Mouse (Mus musculus): ENCODE results near the gene Rasgef1b. TPM values are rescaled to one million over a fixed set of nuclear protein-coding genes. Genes with fewer than 3 reads are reported as not detected.

The Rasgef1b gene
- polyA plus RNA-seq, 1 experiment, result 0.26 TPM

GRCm38 (mm10) chr5:99506109-99506508 lies 222.8 kb downstream of the Rasgef1b start:
- Histone ChIP-seq H3K36me3 (ENCODE audit: control insufficient read depth, insufficient read depth) (no peaks in the 10 kb centered on the region), H3ac (ENCODE audit: control insufficient read depth, insufficient read length) (no peak overlapping the region), H3K27me3 (ENCODE audit: control insufficient read depth, insufficient read depth, insufficient read length) (no peaks in the 10 kb centered on the region), H3K4me2 (ENCODE audit: low read depth) (peak overlapping the region; percentile 21), H3K4me3 (no peak overlapping the region), H3K79me2 (ENCODE audit: control insufficient read depth, insufficient read depth) (no peaks in the 10 kb centered on the region)
- TF ChIP-seq MYOG (IDR thresholded peaks at IDR 0.05; ENCODE audit: control insufficient read depth in 1 of 3, insufficient read depth in 1 of 3, insufficient read length in 2 of 3, low read depth in 2 of 3) (no peak), MAX (IDR thresholded peaks at IDR 0.05; ENCODE audit: low read depth) (no peak)

- Histone ChIP-seq H3K36me3 (ENCODE audit: control insufficient read depth, insufficient read depth) (no peaks in the 10 kb centered on the region), H3K4me3 (no peak overlapping the region), H3K27me3 (ENCODE audit: control insufficient read depth, insufficient read depth, insufficient read length) (no peaks in the 10 kb centered on the region), H3K4me2 (ENCODE audit: low read depth) (no peak overlapping the region), H3ac (ENCODE audit: control insufficient read depth, insufficient read length) (no peak overlapping the region), H3K79me2 (ENCODE audit: control insufficient read depth, insufficient read depth) (no peaks in the 10 kb centered on the region)
- TF ChIP-seq MYOD1 (IDR thresholded peaks at IDR 0.05; ENCODE audit: control insufficient read depth in 1 of 3, insufficient read length in 2 of 3, low read depth in 2 of 3) (peak in 1 of 3 experiments; percentile 14), TCF3 (IDR thresholded peaks at IDR 0.05; ENCODE audit: insufficient read length, low read depth) (no peak)
Measured at GRCm38 (mm10) chr5:99504349-99504830, 224.5 kb downstream of the Rasgef1b start.

GRCm38 (mm10) chr5:99502681-99503080 lies 226.2 kb downstream of the Rasgef1b start:
- Histone ChIP-seq H3K4me2 (ENCODE audit: low read depth) (no peak overlapping the region), H3K4me3 (no peak overlapping the region), H3ac (ENCODE audit: control insufficient read depth, insufficient read length) (no peak overlapping the region), H3K36me3 (ENCODE audit: control insufficient read depth, insufficient read depth) (no peaks in the 10 kb centered on the region), H3K79me2 (ENCODE audit: control insufficient read depth, insufficient read depth) (no peaks in the 10 kb centered on the region), H3K27me3 (ENCODE audit: control insufficient read depth, insufficient read depth, insufficient read length) (no peaks in the 10 kb centered on the region)
- TF ChIP-seq SRF (IDR thresholded peaks at IDR 0.05; ENCODE audit: control insufficient read depth, insufficient read length, low read depth) (no peak), USF1 (IDR thresholded peaks at IDR 0.05; ENCODE audit: low read depth) (no peak), TCF3 (IDR thresholded peaks at IDR 0.05; ENCODE audit: insufficient read length, low read depth) (no peak), MYOD1 (IDR thresholded peaks at IDR 0.05; ENCODE audit: control insufficient read depth in 1 of 3, insufficient read length in 2 of 3, low read depth in 2 of 3) (no peak), MYOG (IDR thresholded peaks at IDR 0.05; ENCODE audit: control insufficient read depth in 1 of 3, insufficient read depth in 1 of 3, insufficient read length in 2 of 3, low read depth in 2 of 3) (no peak), POLR2A (IDR thresholded peaks at IDR 0.05; ENCODE audit: insufficient read length, low read depth) (no peak), POLR2AphosphoS2 (IDR thresholded peaks at IDR 0.05; ENCODE audit: insufficient read length, low read depth) (no peak), E2F4 (IDR thresholded peaks at IDR 0.05; ENCODE audit: insufficient read depth) (no peak), TCF12 (IDR thresholded peaks at IDR 0.05; ENCODE audit: insufficient read depth, poor library complexity, severe bottlenecking) (no peak), REST (IDR thresholded peaks at IDR 0.05; ENCODE audit: insufficient read depth, insufficient read length) (no peak), MAX (IDR thresholded peaks at IDR 0.05; ENCODE audit: low read depth) (no peak), CEBPB (IDR thresholded peaks at IDR 0.05; ENCODE audit: insufficient read depth, poor library complexity, severe bottlenecking) (no peak)

- TF ChIP-seq POLR2A (IDR thresholded peaks at IDR 0.05; ENCODE audit: insufficient read length, low read depth), result no peak
- peak in 1 of 3 experiments; percentile 47 for TF ChIP-seq MYOD1 (IDR thresholded peaks at IDR 0.05; ENCODE audit: control insufficient read depth in 1 of 3, insufficient read length in 2 of 3, low read depth in 2 of 3)
- TF ChIP-seq MYOG (IDR thresholded peaks at IDR 0.05; ENCODE audit: control insufficient read depth in 1 of 3, insufficient read depth in 1 of 3, insufficient read length in 2 of 3, low read depth in 2 of 3), result peak in 1 of 3 experiments; percentile 11
- H3K4me3 ChIP-seq, result no peak overlapping the region
- H3ac ChIP-seq (ENCODE audit: control insufficient read depth, insufficient read length), result no peak overlapping the region
- H3K79me2 ChIP-seq (ENCODE audit: control insufficient read depth, insufficient read depth), result no peaks in the 10 kb centered on the region
- no peaks in the 10 kb centered on the region for H3K27me3 ChIP-seq (ENCODE audit: control insufficient read depth, insufficient read depth, insufficient read length)
- H3K4me2 ChIP-seq (ENCODE audit: low read depth), result peak overlapping the region; percentile 60
- H3K36me3 ChIP-seq (ENCODE audit: control insufficient read depth, insufficient read depth), result no peaks in the 10 kb centered on the region
Measured at GRCm38 (mm10) chr5:99499404-99500089, 229.3 kb downstream of the Rasgef1b start.

GRCm38 (mm10) chr5:99497856-99498255 lies 231.0 kb downstream of the Rasgef1b start:
- H3K27me3 ChIP-seq (ENCODE audit: control insufficient read depth, insufficient read depth, insufficient read length), result no peaks in the 10 kb centered on the region
- peak overlapping the region; percentile 25 for H3K4me2 ChIP-seq (ENCODE audit: low read depth)
- no peak for TF ChIP-seq E2F4 (IDR thresholded peaks at IDR 0.05; ENCODE audit: insufficient read depth)
- TF ChIP-seq POLR2AphosphoS2 (IDR thresholded peaks at IDR 0.05; ENCODE audit: insufficient read length, low read depth), result no peak
- no peak for TF ChIP-seq MAX (IDR thresholded peaks at IDR 0.05; ENCODE audit: low read depth)
- no peak for TF ChIP-seq POLR2A (IDR thresholded peaks at IDR 0.05; ENCODE audit: insufficient read length, low read depth)
- no peak for TF ChIP-seq USF1 (IDR thresholded peaks at IDR 0.05; ENCODE audit: low read depth)
- no peak for TF ChIP-seq CEBPB (IDR thresholded peaks at IDR 0.05; ENCODE audit: insufficient read depth, poor library complexity, severe bottlenecking)
- no peak for TF ChIP-seq SRF (IDR thresholded peaks at IDR 0.05; ENCODE audit: control insufficient read depth, insufficient read length, low read depth)
- no peak for TF ChIP-seq MYOD1 (IDR thresholded peaks at IDR 0.05; ENCODE audit: control insufficient read depth in 1 of 3, insufficient read length in 2 of 3, low read depth in 2 of 3)
- TF ChIP-seq MYOG (IDR thresholded peaks at IDR 0.05; ENCODE audit: control insufficient read depth in 1 of 3, insufficient read depth in 1 of 3, insufficient read length in 2 of 3, low read depth in 2 of 3), result no peak
- H3K79me2 ChIP-seq (ENCODE audit: control insufficient read depth, insufficient read depth), result no peaks in the 10 kb centered on the region
- H3K4me3 ChIP-seq, result no peak overlapping the region
- H3ac ChIP-seq (ENCODE audit: control insufficient read depth, insufficient read length), result no peak overlapping the region
- H3K36me3 ChIP-seq (ENCODE audit: control insufficient read depth, insufficient read depth), result no peaks in the 10 kb centered on the region
